Mouse (Mus musculus) ES-Bruce4 (cell line): ENCODE data around the gene Ddx17.

ENCODE experiments used
- EP300 ChIP-seq: IDR thresholded peaks from 2 replicates; pipeline ENCODE4 v1.6.1; 2011; ENCODE audit warnings: low read depth, low read length; ENCODE audit not compliant: insufficient read depth
- POLR2A ChIP-seq: IDR thresholded peaks from one replicate; pipeline ENCODE4 v1.8.1; 2011; ENCODE audit warnings: low read length; ENCODE audit not compliant: insufficient read depth

DNA sequence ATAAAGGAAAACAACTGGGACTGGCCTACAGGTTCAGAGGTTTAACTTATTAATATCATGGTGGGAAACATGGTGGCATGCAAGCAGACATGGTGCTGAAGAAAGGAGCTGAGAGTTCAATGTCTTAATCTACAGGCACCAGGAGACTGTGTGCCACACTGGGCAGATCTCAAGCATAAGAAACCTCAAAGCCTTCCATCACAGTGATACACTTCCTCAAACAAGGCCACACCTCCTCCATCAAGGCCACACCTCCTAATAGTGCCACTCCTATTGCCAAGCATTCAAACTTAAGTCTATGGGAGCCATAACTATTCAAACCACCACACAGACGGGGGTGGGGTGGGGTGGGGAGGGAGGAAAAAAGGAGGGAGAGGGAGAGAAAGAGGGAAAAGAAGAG lies 35.0 kb upstream of the Ddx17 start:
- TF ChIP-seq POLR2A (no peak), EP300 (no peak)
